Mouse (Mus musculus): ENCODE measurements at regions not wholly inside any gene's neighbourhood (a gene's known extent, or its start where the extent isn't known, plus 50 kb on each side); places are given as distances from the start of the nearest gene placed in this dataset.
A peak's percentile ranks its signal among the peaks of the same experiment; 100 is the strongest.

DNA sequence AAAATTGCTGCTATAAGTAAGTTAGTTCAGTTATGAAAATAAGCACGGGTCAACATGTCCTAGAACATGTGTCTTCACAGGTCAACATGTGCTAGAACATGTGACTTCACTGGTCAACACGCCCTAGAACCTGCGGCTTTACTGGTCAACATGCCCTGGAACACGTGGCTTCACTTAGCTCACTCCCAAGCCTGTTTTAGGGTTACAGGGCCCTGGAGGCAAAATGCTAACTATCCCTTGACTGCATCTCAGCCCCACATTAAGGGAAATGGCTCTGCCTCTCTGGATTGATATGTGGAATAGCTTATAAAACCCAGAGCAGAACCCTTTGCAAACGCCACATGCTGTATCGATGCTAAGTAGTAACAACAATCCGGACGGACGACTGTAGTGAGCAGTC lies 67.8 kb downstream of the Nkx6-1 start:
- DNase-seq: no peak

- DNase-seq: no peak
Measured at GRCm38 (mm10) chr5:101591236-101591635, 73.6 kb downstream of the Nkx6-1 start.

GRCm38 (mm10) chr5:101590341-101591124 lies 74.3 kb downstream of the Nkx6-1 start:
- no peak for DNase-seq

DNA sequence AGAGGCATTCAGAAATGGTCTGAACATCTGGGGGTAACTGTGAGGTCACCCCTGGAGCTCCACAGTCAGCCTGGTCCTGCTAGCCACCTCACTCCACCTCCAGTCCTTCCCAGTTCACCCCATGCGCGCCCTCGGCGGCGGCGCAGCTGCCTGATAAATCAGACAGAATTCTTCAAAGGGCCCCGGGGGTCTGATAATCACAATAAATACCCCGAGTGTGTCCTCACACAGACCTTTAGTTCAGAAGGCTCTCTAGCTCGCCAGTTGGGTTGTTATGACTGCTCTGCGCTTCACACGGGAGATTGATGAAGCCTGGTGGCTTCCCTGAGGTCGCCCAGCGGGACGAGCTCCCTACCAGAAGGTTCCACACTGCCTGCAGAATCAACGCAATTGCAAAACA lies 91.8 kb downstream of the Nkx6-1 start:
- no peak for DNase-seq

GRCm38 (mm10) chr5:101565770-101566169 lies 99.0 kb downstream of the Nkx6-1 start:
- no peak for DNase-seq

- DNase-seq: no peak
Measured at GRCm38 (mm10) chr5:101560366-101560765, 104.4 kb downstream of the Nkx6-1 start.

- peak; percentile 36 for DNase-seq
Measured at GRCm38 (mm10) chr5:101558279-101558987, 106.4 kb downstream of the Nkx6-1 start.

DNA sequence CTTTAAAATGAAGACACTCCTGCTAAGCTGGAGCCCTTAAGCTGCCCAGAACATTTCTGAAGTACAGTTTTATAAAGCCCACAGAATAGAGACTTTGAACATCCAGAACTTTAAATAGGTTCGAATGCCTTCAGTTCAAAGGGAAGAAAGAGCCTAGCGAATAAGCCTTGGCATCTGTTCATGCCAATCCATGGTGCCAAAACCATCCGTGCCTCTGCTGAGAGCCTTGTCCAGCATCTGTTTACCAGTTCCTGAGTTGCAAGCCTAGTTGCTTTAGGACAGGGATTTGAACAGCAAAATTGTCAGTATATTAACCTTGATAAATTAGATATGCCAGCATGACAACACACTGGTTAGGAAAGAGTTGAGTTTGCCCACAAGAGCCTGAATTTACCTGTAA lies 107.6 kb downstream of the Nkx6-1 start:
- no peak for DNase-seq

DNA sequence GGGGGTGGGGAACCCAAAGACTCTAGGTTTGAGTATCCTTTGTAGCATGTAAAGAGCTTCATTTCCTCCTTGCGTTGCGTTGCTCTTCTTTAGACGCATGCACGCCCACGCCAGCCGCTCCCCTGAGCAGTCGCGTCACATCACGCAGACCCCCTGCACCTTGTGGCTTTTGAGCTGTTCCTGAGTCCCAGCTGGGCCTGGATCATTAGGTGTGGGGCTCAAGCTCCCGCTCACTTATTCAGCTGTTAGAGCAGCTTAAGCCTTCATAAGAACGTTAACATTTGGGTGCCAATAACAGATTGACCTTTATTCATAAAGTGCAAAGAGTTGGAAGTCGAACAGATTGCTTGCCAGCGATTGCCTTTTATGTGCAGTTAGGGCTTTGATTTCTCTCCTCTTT lies 121.5 kb downstream of the Nkx6-1 start:
- DNase-seq: no peak

DNA sequence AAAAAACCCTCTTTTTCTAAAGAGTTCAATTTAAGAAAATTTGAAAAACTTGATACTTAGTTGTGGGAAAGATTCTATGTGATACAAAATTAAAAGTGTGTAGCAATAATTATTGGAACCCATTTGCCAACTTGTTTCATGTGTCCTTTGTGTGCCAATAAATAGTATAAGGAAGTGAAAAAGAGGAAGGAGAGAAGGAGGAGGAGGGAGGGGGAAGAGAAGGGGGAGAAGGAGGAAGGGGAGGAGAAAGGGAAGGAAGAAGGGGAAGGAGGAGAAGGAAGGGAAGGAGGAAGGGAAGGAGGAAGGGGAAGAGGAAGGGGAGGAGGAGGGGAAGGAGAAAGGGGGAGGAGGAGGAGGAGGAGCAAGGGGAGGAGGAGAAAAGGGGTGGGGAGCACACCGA lies 125.0 kb downstream of the Nkx6-1 start:
- no peak for DNase-seq

GRCm38 (mm10) chr5:101539254-101539549 lies 125.6 kb downstream of the Nkx6-1 start:
- DNase-seq: no peak

- DNase-seq: no peak
Measured at GRCm38 (mm10) chr5:101538410-101539253, 126.2 kb downstream of the Nkx6-1 start.

DNA sequence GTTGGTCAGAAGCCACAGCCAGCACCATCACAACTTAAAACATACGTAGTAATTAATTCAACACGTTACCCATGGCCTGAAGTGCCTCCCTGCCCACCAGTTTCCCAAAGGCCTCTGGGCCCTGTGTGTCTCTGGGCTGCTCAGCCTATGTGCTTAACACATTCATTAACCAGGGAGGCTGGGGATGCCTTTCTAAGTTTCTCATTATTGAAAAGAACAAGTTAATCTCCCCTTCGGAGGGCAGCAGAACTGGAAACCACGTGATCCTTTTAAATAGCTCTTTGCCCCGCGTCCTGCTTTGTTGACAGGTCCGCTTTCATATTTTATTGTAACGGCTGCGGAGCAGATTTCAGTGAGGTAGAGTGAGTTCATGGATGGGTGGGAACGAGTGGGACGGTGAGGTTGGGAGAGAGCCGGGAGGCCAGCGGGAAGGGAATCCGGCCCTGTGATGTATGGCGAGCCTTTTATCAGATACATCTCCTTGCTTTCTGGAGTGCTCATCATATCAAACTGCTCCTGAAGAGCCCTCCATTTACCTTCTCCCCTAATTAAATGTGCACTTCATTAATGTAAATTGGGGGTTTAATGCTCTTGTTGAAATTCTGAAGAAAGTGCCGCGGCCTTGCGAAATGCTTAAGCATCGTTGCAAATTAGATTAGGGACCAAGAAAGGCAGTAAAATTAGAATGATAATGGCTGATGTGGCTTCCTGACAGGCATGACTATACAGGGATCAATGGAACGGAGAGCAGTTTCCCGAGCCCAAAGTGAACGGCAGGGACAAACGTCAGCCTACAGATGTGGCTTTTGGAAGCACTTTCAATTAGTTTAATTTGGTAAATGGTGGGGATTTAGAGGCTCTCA lies 127.0 kb downstream of the Nkx6-1 start:
- no peak for DNase-seq

- DNase-seq: no peak
Measured at GRCm38 (mm10) chr5:101535451-101535850, 129.3 kb downstream of the Nkx6-1 start.

DNA sequence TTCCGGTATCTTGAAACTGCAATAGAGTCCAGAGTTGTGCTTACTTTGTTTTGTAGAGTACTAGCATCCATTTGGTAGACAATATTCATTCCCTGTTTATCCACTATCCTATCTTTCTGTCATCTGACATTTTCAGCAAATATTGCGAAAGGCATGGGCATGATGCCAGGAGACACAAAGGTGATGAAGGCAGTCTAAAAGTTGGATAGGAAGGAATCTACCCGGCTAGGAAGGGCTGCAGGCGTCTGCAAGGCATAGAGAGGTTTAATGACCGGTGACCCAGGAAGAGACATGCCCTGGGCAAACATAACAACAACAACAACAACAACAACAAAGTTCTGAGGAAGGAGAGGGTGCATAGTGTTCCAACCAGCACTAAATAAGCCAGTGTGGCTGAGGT lies 139.4 kb downstream of the Nkx6-1 start:
- DNase-seq: no peak

- DNase-seq: no peak
Measured at GRCm38 (mm10) chr5:101524670-101525069, 140.1 kb downstream of the Nkx6-1 start.

DNA sequence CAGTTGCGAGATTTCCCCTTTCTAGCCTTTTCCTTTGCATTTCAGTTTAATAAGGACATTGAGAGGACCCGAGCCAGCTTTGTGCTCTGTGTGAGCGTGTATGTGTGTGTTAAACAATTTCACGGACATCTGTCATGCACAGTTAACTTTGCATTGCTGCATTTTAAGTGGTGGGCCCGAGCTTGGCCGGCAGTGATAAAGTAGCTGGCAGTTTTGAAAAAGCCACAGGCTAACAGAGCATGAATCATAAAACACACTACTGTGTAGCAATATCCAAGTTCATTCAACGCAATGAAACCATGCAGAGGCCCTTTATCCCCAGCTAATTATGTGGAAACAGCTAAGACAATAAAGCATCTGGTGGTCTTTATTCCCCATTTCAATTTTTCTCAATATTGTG lies 140.9 kb downstream of the Nkx6-1 start:
- no peak for DNase-seq

DNA sequence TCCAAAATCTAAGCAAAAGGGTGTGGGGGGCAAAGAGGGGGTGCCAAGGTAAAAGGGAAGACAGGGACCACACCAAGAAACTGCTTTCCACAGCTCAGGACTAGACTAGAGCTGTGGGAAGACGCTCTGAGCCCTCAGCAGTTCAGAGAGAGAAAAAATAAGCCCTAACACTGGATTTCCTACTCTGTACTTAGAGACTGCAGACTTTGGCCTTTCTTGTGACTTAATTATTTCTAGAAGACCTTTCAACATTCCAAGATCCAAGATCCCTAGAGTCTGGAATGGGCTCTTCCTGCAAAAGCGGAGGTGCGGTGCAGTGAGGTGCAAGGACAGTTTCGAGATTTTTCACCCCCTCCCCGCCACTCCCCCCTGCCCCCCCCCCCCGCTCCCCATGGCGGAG lies 141.3 kb downstream of the Nkx6-1 start:
- no peak for DNase-seq

DNA sequence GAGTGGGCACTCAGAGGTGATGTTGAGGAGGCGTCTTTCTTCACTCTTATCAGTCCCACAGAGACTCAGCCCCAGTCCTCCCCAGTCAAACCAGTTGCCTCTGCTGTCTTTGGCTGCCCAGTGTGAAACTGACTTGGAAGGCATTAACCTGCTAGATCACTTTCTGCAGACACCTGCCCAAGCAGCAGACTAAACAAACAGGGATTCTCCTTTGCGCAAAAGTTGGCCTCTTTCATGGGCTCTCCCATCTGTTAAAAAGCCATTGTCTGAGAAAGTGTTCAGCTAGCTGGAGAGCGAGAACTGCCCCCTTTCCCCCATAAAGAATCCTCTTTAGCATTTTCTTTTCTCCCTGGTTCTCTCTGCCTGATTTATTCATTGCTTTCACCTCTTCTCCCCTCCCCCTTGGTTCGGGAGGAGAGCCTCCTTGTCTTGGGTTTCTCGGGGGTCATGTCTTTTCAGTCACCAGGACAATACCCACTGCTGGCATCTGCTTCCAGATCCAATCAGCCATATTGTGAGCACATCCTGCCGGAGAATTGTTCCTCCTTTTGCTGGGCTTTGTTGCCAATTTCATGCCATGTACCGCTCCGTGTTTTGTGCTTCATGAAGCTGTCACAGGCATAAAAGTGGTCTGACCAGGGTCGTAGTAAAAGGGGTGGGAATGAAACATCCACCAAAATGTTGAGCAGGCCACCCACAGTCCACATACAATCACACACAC lies 143.7 kb downstream of the Nkx6-1 start:
- DNase-seq: no peak

DNA sequence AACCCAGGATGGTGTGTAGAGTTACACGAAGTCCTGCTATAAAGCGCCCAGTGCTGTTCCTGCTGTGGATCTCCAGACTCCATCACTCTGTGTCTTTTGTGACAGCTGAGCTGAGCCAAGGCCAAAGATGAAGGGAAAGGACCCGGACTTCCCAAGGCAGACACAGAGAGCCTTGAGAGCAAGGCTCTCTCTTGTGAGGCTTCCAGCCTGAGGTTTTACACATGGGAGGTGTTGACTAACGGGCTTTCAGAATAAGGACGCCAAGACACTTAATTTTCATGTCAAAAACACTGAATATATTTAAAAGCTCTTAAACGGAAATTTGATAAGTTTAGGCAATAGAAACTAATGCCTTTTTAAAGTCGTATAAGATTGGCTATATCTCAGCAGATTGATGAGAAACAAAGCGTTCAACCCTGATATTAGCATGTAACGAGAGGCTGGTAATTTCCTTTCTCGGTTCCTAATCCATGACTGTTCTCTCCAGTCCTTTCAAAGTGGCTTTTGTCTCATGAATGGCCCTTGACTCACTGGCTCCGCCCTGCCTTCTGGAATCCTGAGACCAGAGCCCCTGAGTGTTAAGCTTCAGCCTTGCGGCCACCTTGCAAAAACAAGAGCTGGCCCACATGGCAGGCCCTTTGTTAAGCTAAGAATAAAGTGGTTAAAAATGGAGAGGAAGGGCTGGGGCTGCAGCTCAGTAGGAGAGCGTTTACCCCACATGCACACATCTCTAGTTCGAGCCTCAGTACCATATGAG lies 145.8 kb downstream of the Nkx6-1 start:
- no peak for DNase-seq

DNA sequence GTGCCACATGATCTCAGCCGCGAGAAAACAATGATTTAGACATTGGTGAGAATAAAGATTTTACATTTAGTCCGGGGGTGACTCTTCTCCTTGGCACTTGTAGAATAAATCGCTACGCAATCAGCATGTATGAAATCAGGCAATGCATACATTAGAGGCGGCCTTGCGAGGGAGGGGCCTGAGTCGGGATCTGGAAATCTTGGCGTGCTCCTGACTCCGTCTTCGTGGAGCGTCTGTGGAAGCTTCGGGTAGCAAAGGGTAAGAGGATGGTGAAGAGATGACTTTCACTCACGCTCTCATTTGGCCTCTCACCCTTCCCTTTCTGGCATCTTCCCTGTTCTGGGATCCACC lies 167.1 kb downstream of the Nkx6-1 start:
- DNase-seq: no peak
